Mouse (Mus musculus) MN1 (cell line): ENCODE measurements at regions not wholly inside any gene's neighbourhood (a gene's known extent, or its start where the extent isn't known, plus 50 kb on each side); places are given as distances from the start of the nearest gene placed in this dataset.

Experiments
- DNase-seq: peaks from one replicate; pipeline ENCODE4 v3.0.0-alpha.2; 2016; ENCODE audit warnings: low spot score

DNA sequence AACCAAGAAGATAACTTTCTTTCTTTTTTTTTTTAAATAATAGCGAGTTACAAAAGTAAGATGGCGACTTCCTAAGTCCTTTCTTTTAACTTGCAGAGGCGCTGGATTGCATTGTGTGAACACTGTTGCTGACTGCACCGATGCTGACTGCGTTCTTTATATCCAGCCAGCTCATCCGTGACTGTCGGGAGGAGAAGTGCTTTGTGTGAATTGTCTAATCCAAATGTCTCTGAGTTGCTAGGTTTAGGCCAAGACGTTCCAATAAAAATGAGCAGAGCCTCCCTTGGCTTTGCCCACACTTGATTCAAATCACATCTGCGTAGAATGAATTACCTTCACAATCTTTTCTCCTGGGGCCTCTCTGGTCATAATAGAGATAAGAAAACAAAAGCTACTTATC lies 156.0 kb upstream of the Slc24a2 start:
- no peak for DNase-seq

GRCm38 (mm10) chr4:87385221-87385739 lies 155.0 kb upstream of the Slc24a2 start:
- no peak for DNase-seq

DNA sequence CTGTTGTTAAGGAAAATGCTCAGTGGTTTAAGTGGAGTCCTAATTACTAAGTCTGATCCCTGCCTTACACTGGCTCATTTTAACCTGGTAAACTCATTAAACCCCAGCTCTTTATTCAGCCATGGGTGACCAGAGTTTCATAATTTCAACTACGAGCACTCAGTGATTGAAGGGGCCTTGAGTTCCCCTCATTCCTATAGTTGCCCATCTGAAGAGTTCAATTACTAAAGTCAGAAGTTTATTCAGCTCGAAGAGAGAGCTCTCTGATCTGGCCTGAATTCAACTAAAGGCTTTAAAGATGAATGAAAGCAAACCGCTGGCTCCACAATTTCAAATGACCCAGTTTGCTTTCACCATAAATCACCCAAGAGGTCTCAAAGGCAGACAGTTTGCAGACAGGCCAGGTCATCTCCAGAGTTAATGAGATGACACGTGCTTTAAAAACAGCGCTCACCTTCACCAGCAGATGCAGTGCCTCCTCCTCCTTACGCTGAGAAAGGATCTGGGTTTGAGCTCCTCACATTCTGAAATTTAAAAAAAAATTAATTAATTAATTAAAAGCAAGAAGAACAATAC lies 154.3 kb upstream of the Slc24a2 start:
- DNase-seq, result no peak

GRCm38 (mm10) chr4:87380716-87381115 lies 150.4 kb upstream of the Slc24a2 start:
- no peak for DNase-seq

DNA sequence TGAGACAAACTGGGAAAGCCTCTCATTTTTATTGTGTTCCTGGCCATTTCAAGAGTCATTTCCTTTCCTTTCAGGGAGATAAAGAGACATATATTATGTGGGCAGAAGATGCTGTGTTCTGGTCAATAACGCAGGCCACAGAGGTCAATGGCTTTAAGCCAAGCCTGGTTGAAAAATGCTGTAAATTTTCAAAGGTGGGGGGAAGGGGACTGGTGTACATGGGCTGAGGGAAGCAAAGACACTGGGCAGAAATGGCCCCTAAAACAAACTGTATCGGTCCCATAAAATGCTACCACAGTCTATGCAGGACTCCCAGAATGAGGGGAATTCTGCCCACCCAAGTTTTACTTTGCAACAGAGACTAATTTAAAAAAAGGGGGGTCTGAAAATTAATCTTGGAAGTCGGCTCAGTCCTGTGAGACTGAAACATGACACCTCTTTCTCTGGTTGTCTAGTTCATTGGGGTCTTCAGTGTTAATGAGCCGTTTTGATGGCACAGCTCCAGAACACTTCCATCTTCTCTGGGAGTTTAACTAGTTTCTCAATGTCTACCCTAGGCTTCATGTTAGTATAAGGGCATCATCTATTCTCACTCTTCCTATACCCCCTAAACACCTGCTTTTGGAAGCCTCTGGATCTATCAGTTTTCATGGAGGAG lies 149.4 kb upstream of the Slc24a2 start:
- no peak for DNase-seq

GRCm38 (mm10) chr4:87371960-87372359 lies 141.7 kb upstream of the Slc24a2 start:
- no peak for DNase-seq

GRCm38 (mm10) chr4:87369626-87370234 lies 139.5 kb upstream of the Slc24a2 start:
- no peak for DNase-seq

- DNase-seq, result peak; percentile 61
Observed at GRCm38 (mm10) chr4:87368413-87369160, 138.3 kb upstream of the Slc24a2 start.

DNA sequence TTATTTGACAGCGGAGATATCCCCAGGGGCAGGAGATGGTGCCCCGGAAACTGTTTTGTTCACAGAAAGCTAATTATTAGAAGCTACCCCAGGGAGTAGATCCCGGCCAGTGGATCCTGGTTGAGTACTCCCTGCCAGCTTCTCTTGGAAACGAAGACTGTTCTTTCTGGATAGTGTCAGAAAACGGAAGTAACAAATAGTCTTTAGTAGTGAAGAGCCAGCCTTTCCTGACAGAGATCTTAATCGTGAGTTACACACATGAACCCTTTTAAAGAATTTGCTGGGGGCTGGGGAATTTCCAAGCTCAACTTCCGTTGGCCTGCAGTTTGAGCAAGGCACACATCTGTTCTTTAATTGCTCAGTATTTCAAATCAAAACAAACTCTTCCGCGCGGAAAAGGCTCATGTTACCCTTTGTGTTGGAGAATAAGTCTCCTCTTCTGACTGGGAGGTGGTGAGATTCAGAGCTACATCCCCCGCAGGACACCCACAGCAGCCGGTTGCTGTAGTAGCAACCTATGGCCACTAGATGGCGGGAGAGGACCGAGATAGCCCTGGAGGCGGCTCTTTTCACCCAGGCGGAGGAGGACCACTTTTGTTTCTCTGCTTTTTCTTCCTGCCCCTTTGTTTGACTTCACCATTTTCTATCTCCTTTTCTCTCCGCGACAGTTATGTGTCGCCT lies 137.6 kb upstream of the Slc24a2 start:
- peak; percentile 87 for DNase-seq

GRCm38 (mm10) chr4:87362201-87362600 lies 131.9 kb upstream of the Slc24a2 start:
- DNase-seq, result peak; percentile 65

DNA sequence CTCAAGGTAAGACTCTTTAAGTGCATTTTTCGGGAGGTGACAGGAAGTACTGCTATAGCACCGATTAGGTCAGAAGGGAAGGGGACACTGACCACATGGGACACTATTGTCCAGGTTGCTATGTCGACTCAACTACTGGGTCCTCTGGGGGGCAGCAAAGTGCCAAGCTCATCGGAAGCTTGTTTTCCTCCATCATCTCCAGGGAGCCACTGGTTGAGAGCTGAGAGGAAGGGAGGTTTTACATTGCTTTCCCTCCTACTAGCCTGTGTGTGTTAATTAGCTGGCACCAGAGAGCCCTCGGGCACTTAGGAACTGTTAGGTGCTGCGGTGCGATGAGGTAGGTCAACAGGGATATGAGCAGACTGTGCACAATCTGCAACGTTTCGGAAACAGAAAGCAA lies 129.2 kb upstream of the Slc24a2 start:
- DNase-seq, result no peak

DNA sequence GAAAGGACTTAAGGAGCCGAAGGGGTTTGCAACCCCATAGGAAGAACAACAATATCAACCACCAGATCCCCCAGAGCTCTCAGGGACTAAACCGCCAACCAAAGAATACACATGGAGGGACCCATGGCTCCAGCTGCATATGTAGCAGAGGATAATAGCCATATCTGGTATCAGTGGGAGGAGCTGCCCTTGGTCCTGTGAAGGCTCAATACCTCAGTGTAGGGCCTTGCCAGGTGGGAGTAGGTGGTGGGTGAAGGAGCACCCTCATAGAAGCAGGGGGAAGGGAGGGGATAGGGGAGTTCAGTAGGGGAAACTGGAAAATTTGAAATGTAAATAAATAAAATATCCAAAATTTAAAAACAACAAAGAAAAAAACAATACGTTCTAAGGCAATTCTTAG lies 128.7 kb upstream of the Slc24a2 start:
- no peak for DNase-seq

DNA sequence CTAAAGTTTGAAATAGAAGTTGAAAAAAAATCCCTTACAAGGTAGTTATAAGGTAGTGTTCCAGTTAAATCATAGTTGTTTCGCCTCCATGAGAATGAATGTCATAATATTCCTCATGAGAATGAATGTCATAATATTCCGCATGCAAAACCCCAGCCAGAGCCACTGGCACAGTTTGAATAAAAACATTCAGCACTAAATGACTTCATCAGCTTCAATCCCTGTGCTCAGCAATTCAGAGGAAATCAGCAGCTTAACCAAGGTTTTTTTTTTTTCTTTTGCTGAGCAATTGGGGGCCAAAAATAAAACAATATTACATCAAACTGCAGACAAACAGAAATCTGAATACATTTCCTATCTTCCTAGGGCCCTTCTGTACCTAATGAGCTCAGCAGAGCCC lies 102.7 kb upstream of the Slc24a2 start:
- no peak for DNase-seq

DNA sequence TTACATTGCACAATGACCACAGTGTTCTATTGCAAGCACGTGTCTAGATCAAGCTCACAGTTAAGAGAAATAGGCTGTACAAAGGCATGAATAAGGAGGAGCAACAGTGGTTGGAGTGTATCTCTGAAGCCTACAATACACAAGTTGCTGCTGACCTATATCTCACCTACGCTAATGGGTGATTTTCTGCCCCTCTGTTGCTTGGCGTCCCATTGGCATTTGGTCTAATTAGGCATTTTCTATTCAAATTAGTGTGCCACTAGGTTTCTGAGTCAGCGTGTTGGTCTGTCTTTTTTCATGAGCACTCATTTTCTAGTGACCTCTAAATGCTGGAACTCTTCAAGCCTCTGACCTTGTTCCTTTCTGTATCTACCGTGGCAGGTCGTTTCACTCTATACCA lies 98.9 kb upstream of the Slc24a2 start:
- DNase-seq, result no peak

DNA sequence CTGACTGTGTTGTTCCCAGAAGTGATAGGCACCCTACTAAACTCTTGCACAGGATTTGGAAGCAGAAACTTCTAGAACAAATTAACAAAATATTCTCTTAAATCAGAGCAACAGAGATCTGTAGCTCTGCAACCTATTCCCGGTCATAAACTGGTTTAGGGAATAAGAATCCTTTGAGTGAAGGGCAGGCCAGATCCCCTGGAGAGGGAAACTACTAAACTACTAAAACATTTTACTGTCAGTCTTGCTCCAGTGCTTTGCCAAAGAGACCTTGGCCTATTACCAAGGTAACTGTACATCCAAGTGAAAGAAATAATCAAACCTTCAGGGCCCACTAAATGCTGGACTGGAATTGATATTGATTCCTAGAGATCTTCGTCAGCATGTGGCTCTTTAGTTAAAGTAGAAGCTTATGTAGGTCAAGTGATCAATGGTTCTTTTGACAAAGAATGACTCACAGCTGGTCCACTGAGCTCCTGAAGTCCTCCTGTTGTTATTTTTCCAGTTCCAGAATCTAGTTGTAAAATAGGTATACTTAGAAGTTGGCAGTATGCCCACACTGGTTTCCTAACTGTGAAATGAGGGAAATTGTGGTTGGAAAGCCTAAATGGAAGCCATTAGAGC lies 91.6 kb upstream of the Slc24a2 start:
- DNase-seq, result no peak

DNA sequence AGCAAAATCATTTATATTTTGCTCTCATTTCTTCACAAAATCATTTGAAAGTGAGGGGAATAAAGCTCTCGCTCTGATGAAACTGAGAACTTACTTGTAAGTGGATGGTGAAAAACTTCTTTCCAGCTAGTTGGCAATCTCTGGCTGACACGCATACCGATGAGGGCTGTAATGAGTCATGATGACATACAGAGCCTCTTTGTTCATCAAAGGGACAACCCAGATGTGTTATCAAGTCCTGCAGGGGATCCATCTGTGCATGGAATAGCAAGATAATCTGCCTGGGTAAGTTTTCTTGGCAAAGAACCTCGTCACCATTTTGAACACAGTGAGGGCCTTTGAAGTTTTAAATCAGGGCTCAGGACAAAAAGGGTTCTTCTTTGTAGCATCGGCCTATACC lies 67.9 kb upstream of the Slc24a2 start:
- DNase-seq, result peak; percentile 21

- DNase-seq, result no peak
Observed at GRCm38 (mm10) chr4:87294538-87294937, 64.3 kb upstream of the Slc24a2 start.
